Mouse (Mus musculus): ENCODE results near the gene Arpp19. TPM values are rescaled to one million over a fixed set of nuclear protein-coding genes. Genes with fewer than 3 reads are reported as not detected.

The Arpp19 gene
- polyA plus RNA-seq, 2 experiments: 73.2 to 290 TPM

DNA sequence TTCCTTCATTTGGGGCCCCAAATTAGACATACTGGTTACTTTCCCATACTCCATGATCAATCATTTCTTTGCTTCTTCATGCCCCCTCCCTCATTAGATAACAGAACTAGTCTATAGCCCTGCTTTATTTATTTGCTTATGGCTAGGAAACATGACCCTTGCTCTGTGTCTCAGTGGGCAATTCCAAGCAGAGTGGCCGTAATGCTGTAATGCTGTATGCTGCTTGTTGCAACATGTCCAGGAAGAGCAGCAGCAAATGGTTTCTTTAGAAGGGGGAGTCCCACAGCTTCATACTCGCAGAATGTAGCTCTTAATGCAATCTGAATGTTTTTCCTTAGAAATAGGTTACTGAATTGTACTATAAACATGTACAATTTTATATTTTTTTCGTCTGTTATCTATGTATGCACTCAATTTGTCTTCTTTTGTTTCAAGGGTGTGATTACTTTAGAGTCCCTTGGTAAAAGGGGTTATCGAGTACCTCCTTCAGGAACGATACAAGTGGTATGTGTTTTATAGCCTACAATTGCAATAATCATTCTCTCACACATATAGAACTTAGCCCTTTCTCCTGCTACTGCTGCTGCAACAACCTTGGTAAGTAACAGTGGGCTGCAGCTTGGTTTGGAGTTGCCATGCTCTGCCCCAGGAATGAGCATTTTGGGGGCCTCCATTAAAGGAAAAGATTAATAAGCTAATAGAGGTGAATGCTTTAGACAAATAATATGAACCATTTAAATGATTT, 14.1 kb upstream of the Arpp19 start:
- H3K36me3 ChIP-seq (ENCODE audit: control insufficient read depth, insufficient read depth, low read length): peaks cover 21% of the 10 kb centered on the region
- H3K9me3 ChIP-seq (ENCODE audit: control insufficient read depth, low read length): no peaks in the 10 kb centered on the region
- H3K9ac ChIP-seq (ENCODE audit: low read depth, low read length, severe bottlenecking): no peak overlapping the region
- no peak overlapping the region for H3K4me2 ChIP-seq (replicated peaks; ENCODE audit: low read depth, low read length, severe bottlenecking)
- H3K4me1 ChIP-seq (ENCODE audit: control insufficient read depth, insufficient read depth, low read length): no peaks in the 10 kb centered on the region
- WGBS: 67% methylated on average over 5 of the region's 5 CpGs
- ATAC-seq (ENCODE audit: low FRiP score, low read depth) (no peak), DNase-seq (ENCODE audit: low spot score) (no peak)
- no peaks in the 10 kb centered on the region for H3K27me3 ChIP-seq (ENCODE audit: control insufficient read depth, insufficient read depth, low read length)
- H3K4me3 ChIP-seq (replicated peaks; ENCODE audit: low read length): no peak overlapping the region
- no peak overlapping the region for H3K27ac ChIP-seq (replicated peaks; ENCODE audit: low read depth, low read length)
- no peak for TF ChIP-seq POLR2A (IDR thresholded peaks at IDR 0.05; ENCODE audit: borderline replicate concordance, extremely low read depth, insufficient read depth, insufficient read length)

DNA sequence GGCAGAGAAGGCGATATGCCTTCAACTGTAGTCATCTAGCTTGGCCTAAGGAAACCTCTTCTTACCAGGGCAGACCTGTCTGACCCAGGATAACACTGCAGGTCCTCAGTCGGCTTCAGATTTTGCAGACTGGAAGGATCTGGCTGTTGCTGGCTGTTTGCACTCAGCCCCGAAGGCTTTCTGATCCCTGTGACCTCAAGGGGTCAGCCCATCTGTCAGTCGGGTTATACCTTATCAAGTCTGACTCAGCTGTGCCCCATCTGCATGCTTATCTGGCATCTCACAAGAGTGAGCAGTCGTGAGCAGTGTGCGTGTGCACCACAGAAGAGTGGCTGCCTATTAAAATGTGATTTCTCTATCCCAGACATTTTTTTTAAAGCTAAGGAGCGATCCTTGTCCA, 13.3 kb upstream of the Arpp19 start:
- 46% methylated on average over 7 of the region's 7 CpGs for WGBS
- peaks cover 15% of the 10 kb centered on the region for H3K36me3 ChIP-seq (ENCODE audit: control insufficient read depth, insufficient read depth, low read length)
- H3K4me2 ChIP-seq (replicated peaks; ENCODE audit: low read depth, low read length, severe bottlenecking): no peak overlapping the region
- H3K4me3 ChIP-seq (replicated peaks; ENCODE audit: low read length): no peak overlapping the region
- no peak overlapping the region for H3K9ac ChIP-seq (ENCODE audit: low read depth, low read length, severe bottlenecking)
- no peak for TF ChIP-seq POLR2A (IDR thresholded peaks at IDR 0.05; ENCODE audit: borderline replicate concordance, extremely low read depth, insufficient read depth, insufficient read length)
- no peak for DNase-seq (ENCODE audit: low spot score)
- no peak for ATAC-seq (ENCODE audit: low FRiP score, low read depth)
- no peaks in the 10 kb centered on the region for H3K27me3 ChIP-seq (ENCODE audit: control insufficient read depth, insufficient read depth, low read length)
- no peak overlapping the region for H3K27ac ChIP-seq (replicated peaks; ENCODE audit: low read depth, low read length)
- H3K4me1 ChIP-seq (ENCODE audit: control insufficient read depth, insufficient read depth, low read length): no peaks in the 10 kb centered on the region
- no peaks in the 10 kb centered on the region for H3K9me3 ChIP-seq (ENCODE audit: control insufficient read depth, low read length)

- ATAC-seq (ENCODE audit: low FRiP score, low read depth) (no peak), DNase-seq (ENCODE audit: low spot score) (no peak)
- Histone ChIP-seq H3K27me3 (ENCODE audit: control insufficient read depth, insufficient read depth, low read length) (no peaks in the 10 kb centered on the region), H3K9me3 (ENCODE audit: control insufficient read depth, low read length) (no peaks in the 10 kb centered on the region), H3K27ac (replicated peaks; ENCODE audit: low read depth, low read length) (no peak overlapping the region), H3K4me3 (replicated peaks; ENCODE audit: low read length) (no peak overlapping the region), H3K9ac (ENCODE audit: low read depth, low read length, severe bottlenecking) (no peak overlapping the region), H3K4me1 (ENCODE audit: control insufficient read depth, insufficient read depth, low read length) (no peaks in the 10 kb centered on the region), H3K4me2 (replicated peaks; ENCODE audit: low read depth, low read length, severe bottlenecking) (no peak overlapping the region), H3K36me3 (ENCODE audit: control insufficient read depth, insufficient read depth, low read length) (peaks cover 4% of the 10 kb centered on the region; the same call in 1 of the 2 replicates)
- TF ChIP-seq POLR2A (IDR thresholded peaks at IDR 0.05; ENCODE audit: borderline replicate concordance, extremely low read depth, insufficient read depth, insufficient read length): no peak
- WGBS: 77% methylated on average over 6 of the region's 6 CpGs
These were observed 11.7 kb upstream of the Arpp19 start for GRCm38 (mm10) chr9:75025689-75026088.

DNA sequence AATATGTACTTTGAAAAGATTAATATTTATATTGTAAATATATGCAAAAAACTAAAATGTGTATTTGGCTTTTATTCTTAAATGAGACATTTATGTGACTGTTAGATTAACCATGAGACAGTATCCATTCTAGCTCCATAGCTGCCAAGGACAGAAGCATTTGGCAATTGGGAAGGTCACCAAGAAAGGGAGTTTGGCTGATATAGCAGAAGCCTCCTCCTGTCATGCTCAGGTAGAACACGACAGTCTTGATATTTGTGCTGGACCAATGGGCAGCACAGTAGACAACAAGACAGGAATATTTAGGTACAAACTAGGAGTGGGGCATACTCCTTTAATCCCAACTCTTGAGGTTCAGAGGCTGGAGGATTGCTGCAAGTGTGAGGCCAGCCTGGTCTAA, 5.0 kb upstream of the Arpp19 start:
- Histone ChIP-seq H3K27ac (replicated peaks; ENCODE audit: low read depth, low read length) (no peak overlapping the region), H3K36me3 (ENCODE audit: control insufficient read depth, insufficient read depth, low read length) (0 out of 2 replicates have a peak, but pooled peaks cover 5% of the 10 kb centered on the region), H3K4me1 (ENCODE audit: control insufficient read depth, insufficient read depth, low read length) (no peaks in the 10 kb centered on the region; the same call in 1 of the 2 replicates), H3K4me2 (replicated peaks; ENCODE audit: low read depth, low read length, severe bottlenecking) (no peak overlapping the region), H3K4me3 (replicated peaks; ENCODE audit: low read length) (no peak overlapping the region), H3K9ac (ENCODE audit: low read depth, low read length, severe bottlenecking) (no peak overlapping the region), H3K27me3 (ENCODE audit: control insufficient read depth, insufficient read depth, low read length) (no peaks in the 10 kb centered on the region), H3K9me3 (ENCODE audit: control insufficient read depth, low read length) (no peaks in the 10 kb centered on the region)
- no peak for DNase-seq (ENCODE audit: low spot score)
- TF ChIP-seq POLR2A (IDR thresholded peaks at IDR 0.05; ENCODE audit: borderline replicate concordance, extremely low read depth, insufficient read depth, insufficient read length): no peak
- ATAC-seq (ENCODE audit: low FRiP score, low read depth): no peak
- 84% methylated on average over 1 of the region's 1 CpGs for WGBS

DNA sequence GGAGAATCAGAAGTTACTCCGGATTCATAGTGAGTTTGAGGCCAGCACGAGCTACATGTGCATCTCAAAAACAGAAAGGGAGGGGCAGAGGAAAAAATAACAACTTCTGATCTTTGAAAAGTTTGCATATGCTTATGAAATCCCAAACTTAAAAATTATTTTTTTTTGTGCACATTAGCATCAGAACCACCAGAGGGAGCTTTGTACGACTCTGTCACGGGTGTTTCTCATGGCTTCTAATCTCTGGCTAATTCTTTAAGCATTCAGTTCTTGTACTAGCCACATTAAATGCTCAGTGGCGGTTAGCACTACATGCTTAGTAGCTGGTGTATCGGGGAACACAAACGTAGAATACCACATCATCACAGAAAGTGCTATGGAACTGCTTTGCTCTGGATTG, 4.3 kb upstream of the Arpp19 start:
- 57% methylated on average over 7 of the region's 7 CpGs for WGBS
- Histone ChIP-seq H3K9ac (ENCODE audit: low read depth, low read length, severe bottlenecking) (no peak overlapping the region), H3K4me2 (replicated peaks; ENCODE audit: low read depth, low read length, severe bottlenecking) (no peak overlapping the region), H3K4me1 (ENCODE audit: control insufficient read depth, insufficient read depth, low read length) (no peaks in the 10 kb centered on the region; the same call in 1 of the 2 replicates), H3K27me3 (ENCODE audit: control insufficient read depth, insufficient read depth, low read length) (no peaks in the 10 kb centered on the region), H3K36me3 (ENCODE audit: control insufficient read depth, insufficient read depth, low read length) (0 out of 2 replicates have a peak, but pooled peaks cover 5% of the 10 kb centered on the region), H3K9me3 (ENCODE audit: control insufficient read depth, low read length) (no peaks in the 10 kb centered on the region), H3K27ac (replicated peaks; ENCODE audit: low read depth, low read length) (no peak overlapping the region), H3K4me3 (replicated peaks; ENCODE audit: low read length) (no peak overlapping the region)
- DNase-seq (ENCODE audit: low spot score): no peak
- no peak for ATAC-seq (ENCODE audit: low FRiP score, low read depth)
- no peak for TF ChIP-seq POLR2A (IDR thresholded peaks at IDR 0.05; ENCODE audit: borderline replicate concordance, extremely low read depth, insufficient read depth, insufficient read length)

All from limb, embryonic 14.5 days (tissue).